Mouse (Mus musculus) testis, adult 2 months (tissue): ENCODE measurements around the gene Plaur. TPM values are rescaled to one million over a fixed set of nuclear protein-coding genes. Genes with fewer than 3 reads are reported as not detected.

Source experiments
- H3K27ac ChIP-seq: fragments of 200-500 bp; 2 replicates; pipeline ENCODE4 v1.5.1; 2012; ENCODE audit warnings: low read depth, low read length; ENCODE audit not compliant: control insufficient read depth, insufficient read depth
- H3K27me3 ChIP-seq: fragments of 200-500 bp; 2 replicates; pipeline ENCODE4 v1.6.1; 2012; ENCODE audit warnings: mild to moderate bottlenecking, low read length, moderate library complexity; ENCODE audit not compliant: control insufficient read depth, insufficient read depth
- H3K36me3 ChIP-seq: fragments of 200-500 bp; 2 replicates; pipeline ENCODE4 v1.6.1; 2012; ENCODE audit warnings: mild to moderate bottlenecking, low read length; ENCODE audit not compliant: control insufficient read depth, insufficient read depth
- H3K4me1 ChIP-seq: fragments of 200-500 bp; 2 replicates; pipeline ENCODE4 v1.6.1; 2012; ENCODE audit warnings: low read length; ENCODE audit not compliant: control insufficient read depth, insufficient read depth
- H3K4me3 ChIP-seq: fragments of 200-500 bp; 2 replicates; pipeline ENCODE4 v1.5.1; 2012; ENCODE audit warnings: low read depth, mild to moderate bottlenecking, low read length, moderate library complexity, mixed read lengths; ENCODE audit not compliant: control insufficient read depth
- CTCF ChIP-seq: fragments of 200-500 bp; IDR thresholded peaks from 2 replicates; pipeline ENCODE4 v1.5.1; 2012; ENCODE audit warnings: low read depth, mild to moderate bottlenecking, inconsistent platforms, low read length, moderate library complexity; ENCODE audit not compliant: control insufficient read depth, insufficient read depth, insufficient replicate concordance
- POLR2A ChIP-seq: fragments of 200-500 bp; IDR thresholded peaks from 2 replicates; pipeline ENCODE4 v1.6.1; 2012; ENCODE audit warnings: low read depth, mild to moderate bottlenecking, inconsistent platforms, low read length, moderate library complexity; ENCODE audit not compliant: control insufficient read depth
- polyA plus RNA-seq: library from polyadenylated mRNA; depleted of rRNA; stranded (reverse); fragments of >200 nt; gene quantifications from 2 replicates; pipeline ENCODE4 v1.2.3, GENCODE M21; 2012; rRNA removed

Gene Plaur
- polyA plus RNA-seq: 0.38 TPM in 1 of 2 replicates, not detected in the other

- no peaks in the 10 kb centered on the region for H3K36me3 ChIP-seq
- H3K27me3 ChIP-seq: no peaks in the 10 kb centered on the region
- no peak within 1 kb of the TSS for H3K27ac ChIP-seq
- no peak within 1 kb of the TSS for H3K4me3 ChIP-seq
- peaks cover 7% of the 10 kb centered on the region for H3K4me1 ChIP-seq
- TF ChIP-seq POLR2A (no peak), CTCF (no peak)
Observed at GRCm38 (mm10) chr7:24462388-24463319, at the start of gene Plaur. Gene Plaur, plus strand, starts transcription at chr7:24462484.

- Histone ChIP-seq H3K4me3 (no peak overlapping the region), H3K4me1 (no peaks in the 10 kb centered on the region), H3K27ac (no peak overlapping the region), H3K36me3 (no peaks in the 10 kb centered on the region), H3K27me3 (no peaks in the 10 kb centered on the region)
- TF ChIP-seq POLR2A: no peak
- no peak for TF ChIP-seq CTCF
Observed at GRCm38 (mm10) chr7:24413630-24414029, 48.7 kb upstream of the Plaur start.

- Histone ChIP-seq H3K4me1 (no peaks in the 10 kb centered on the region), H3K36me3 (no peaks in the 10 kb centered on the region), H3K27me3 (no peaks in the 10 kb centered on the region), H3K27ac (no peak overlapping the region), H3K4me3 (no peak overlapping the region)
- no peak for TF ChIP-seq POLR2A
- TF ChIP-seq CTCF: no peak
Observed at GRCm38 (mm10) chr7:24415261-24415660, 47.0 kb upstream of the Plaur start.

GRCm38 (mm10) chr7:24419579-24419978 is 42.7 kb upstream of the Plaur start:
- TF ChIP-seq CTCF (0 out of 2 replicates have a peak, but pooled peaks have one; percentile 2), POLR2A (no peak)
- no peaks in the 10 kb centered on the region for H3K27me3 ChIP-seq
- H3K4me1 ChIP-seq: no peaks in the 10 kb centered on the region
- H3K36me3 ChIP-seq: no peaks in the 10 kb centered on the region; the same call in none of the 2 replicates
- H3K27ac ChIP-seq: no peak overlapping the region
- H3K4me3 ChIP-seq: no peak overlapping the region

GRCm38 (mm10) chr7:24421648-24422047 is 40.6 kb upstream of the Plaur start:
- H3K27ac ChIP-seq: no peak overlapping the region

GRCm38 (mm10) chr7:24422251-24422650 is 40.0 kb upstream of the Plaur start:
- no peaks in the 10 kb centered on the region; the same call in none of the 2 replicates for H3K36me3 ChIP-seq
- TF ChIP-seq POLR2A (no peak), CTCF (no peak)
- H3K27me3 ChIP-seq: no peaks in the 10 kb centered on the region
- H3K4me1 ChIP-seq: no peaks in the 10 kb centered on the region
- no peak overlapping the region for H3K27ac ChIP-seq
- H3K4me3 ChIP-seq: no peak overlapping the region

More at GRCm38 (mm10) chr7:24421648-24422047, 40.6 kb upstream of the Plaur start:
- H3K4me1 ChIP-seq: no peaks in the 10 kb centered on the region
- no peaks in the 10 kb centered on the region; the same call in none of the 2 replicates for H3K36me3 ChIP-seq
- no peaks in the 10 kb centered on the region for H3K27me3 ChIP-seq
- H3K4me3 ChIP-seq: no peak overlapping the region
- TF ChIP-seq CTCF (no peak), POLR2A (no peak)

- no peak overlapping the region for H3K27ac ChIP-seq
- no peak overlapping the region for H3K4me3 ChIP-seq
- TF ChIP-seq CTCF: no peak
- no peak for TF ChIP-seq POLR2A
- H3K4me1 ChIP-seq: no peaks in the 10 kb centered on the region
- H3K36me3 ChIP-seq: no peaks in the 10 kb centered on the region; the same call in none of the 2 replicates
- H3K27me3 ChIP-seq: no peaks in the 10 kb centered on the region
Observed at GRCm38 (mm10) chr7:24423107-24423763, 39.0 kb upstream of the Plaur start.
